Mouse (Mus musculus) right cerebral cortex, postnatal 4 days (tissue): Measurements from ENCODE around the gene Tmem86b.
"Not testable (repeated sequence)": the region's sequence is repeated elsewhere in the genome, so short reads cannot be mapped to it uniquely, and the experiment has no call there.

Experiments used
- DNase-seq: peaks from one replicate; pipeline ENCODE4 v3.0.0-alpha.2; 2022

Gene Tmem86b

GRCm38 (mm10) chr7:4647291-4647690, 16.1 kb upstream of the Tmem86b start:
- no peak for DNase-seq

- DNase-seq = no peak
Observed at GRCm38 (mm10) chr7:4646806-4647205, 15.6 kb upstream of the Tmem86b start.

- DNase-seq = no peak
Observed at GRCm38 (mm10) chr7:4643225-4643624, 12.0 kb upstream of the Tmem86b start.

GRCm38 (mm10) chr7:4641956-4642355, 10.7 kb upstream of the Tmem86b start:
- DNase-seq = no peak

GRCm38 (mm10) chr7:4641155-4641554, 9.9 kb upstream of the Tmem86b start:
- no peak for DNase-seq

GRCm38 (mm10) chr7:4636179-4636578, 5.0 kb upstream of the Tmem86b start:
- DNase-seq = no peak

GRCm38 (mm10) chr7:4630198-4630597, 1.0 kb downstream of the Tmem86b start:
- DNase-seq = no peak

- no peak for DNase-seq
Observed at GRCm38 (mm10) chr7:4629586-4629985, 1.6 kb downstream of the Tmem86b start.

- no peak for DNase-seq
Observed at GRCm38 (mm10) chr7:4625928-4626327, 5.3 kb downstream of the Tmem86b start.

- no peak for DNase-seq
Observed at GRCm38 (mm10) chr7:4624343-4624742, 6.9 kb downstream of the Tmem86b start.

- DNase-seq = peak; percentile 38
Observed at GRCm38 (mm10) chr7:4623544-4624189, 7.6 kb downstream of the Tmem86b start.

- no peak for DNase-seq
Observed at GRCm38 (mm10) chr7:4619979-4620378, 11.2 kb downstream of the Tmem86b start.

- DNase-seq = no peak
Observed at GRCm38 (mm10) chr7:4613740-4614403, 17.4 kb downstream of the Tmem86b start.

GRCm38 (mm10) chr7:4612956-4613355, 18.3 kb downstream of the Tmem86b start:
- no peak for DNase-seq

GRCm38 (mm10) chr7:4612386-4612785, 18.8 kb downstream of the Tmem86b start:
- no peak for DNase-seq

GRCm38 (mm10) chr7:4611921-4612341, 19.3 kb downstream of the Tmem86b start:
- no peak for DNase-seq

GRCm38 (mm10) chr7:4611511-4611910, 19.7 kb downstream of the Tmem86b start:
- no peak for DNase-seq

GRCm38 (mm10) chr7:4608002-4608401, 23.2 kb downstream of the Tmem86b start:
- DNase-seq = no peak

GRCm38 (mm10) chr7:4603873-4604272, 27.3 kb downstream of the Tmem86b start, which contains the start of gene Ptprh:
Gene Ptprh, minus strand, starts transcription at chr7:4604041.
- no peak for DNase-seq

GRCm38 (mm10) chr7:4602969-4603368, 28.3 kb downstream of the Tmem86b start:
- no peak for DNase-seq

- DNase-seq = not testable (repeated sequence)
Observed at GRCm38 (mm10) chr7:4597046-4597445, 34.2 kb downstream of the Tmem86b start.

GRCm38 (mm10) chr7:4581481-4581880, 49.7 kb downstream of the Tmem86b start:
- DNase-seq = not testable (repeated sequence)
